Mouse (Mus musculus) urinary bladder, postnatal 10 days (tissue): ENCODE measurements at regions not wholly inside any gene's neighbourhood (a gene's known extent, or its start where the extent isn't known, plus 50 kb on each side); places are given as distances from the start of the nearest gene placed in this dataset.

ENCODE experiments used
- DNase-seq: peaks from one replicate; pipeline ENCODE4 v3.0.0; 2022; ENCODE audit warnings: low spot score

DNA sequence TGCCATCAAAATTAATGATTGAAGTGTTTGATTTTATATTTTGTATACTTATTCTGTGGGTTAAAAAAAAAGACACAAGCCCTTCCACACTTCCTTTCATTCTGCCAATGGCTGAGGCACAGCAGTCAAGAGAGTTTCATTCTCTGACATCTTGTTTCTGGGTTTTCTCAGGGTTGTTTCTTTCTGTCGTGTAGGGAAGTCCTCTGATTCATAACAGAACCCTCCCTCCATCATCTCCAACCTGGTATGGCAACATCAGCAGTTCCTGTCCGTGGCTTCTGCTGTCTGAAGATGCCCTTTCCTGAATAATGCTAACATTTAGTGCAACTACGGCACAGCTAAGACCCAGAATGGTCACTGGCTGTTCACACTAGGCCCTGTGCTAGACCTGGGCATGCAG lies 167.3 kb downstream of the Hs3st3b1 start:
- no peak for DNase-seq

DNA sequence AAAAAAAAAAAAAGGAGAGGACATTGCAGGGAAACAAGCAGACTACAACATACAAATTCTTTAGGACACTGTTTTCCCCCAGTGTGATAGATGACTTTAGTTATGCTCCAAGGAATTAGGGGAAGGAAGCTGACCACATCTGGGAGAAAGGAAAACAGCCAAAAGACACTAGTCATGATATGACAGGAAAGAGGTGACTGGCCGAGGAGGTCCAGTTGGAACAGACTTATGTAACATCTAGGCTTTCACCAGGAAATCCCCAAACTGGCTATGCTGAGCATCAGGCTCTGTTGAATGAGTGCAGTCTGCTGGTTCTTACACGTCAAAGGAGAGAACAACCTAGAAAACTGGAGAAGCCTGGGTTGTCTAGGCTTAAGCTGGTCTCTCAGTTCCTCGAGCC lies 163.8 kb downstream of the Hs3st3b1 start:
- no peak for DNase-seq

DNA sequence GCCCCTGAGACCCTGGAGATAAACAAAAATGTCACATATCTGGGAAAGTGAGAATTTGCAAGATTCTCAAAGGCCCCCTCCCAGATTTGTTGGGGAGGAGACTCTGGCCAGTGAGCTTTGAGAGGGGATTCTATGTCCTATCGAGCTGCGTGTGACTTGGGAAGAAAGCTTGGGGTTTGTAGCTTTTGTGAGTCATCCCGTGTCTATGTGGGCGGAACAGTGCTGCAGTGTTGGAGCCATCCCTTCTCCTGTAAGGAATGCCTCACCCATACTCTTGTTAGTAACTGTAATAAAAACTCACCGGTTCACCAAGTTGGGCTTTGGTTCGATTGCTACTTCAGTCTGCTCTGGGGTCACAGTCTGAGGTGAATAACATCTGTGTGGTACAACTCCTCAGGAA lies 160.5 kb downstream of the Hs3st3b1 start:
- DNase-seq, result no peak

DNA sequence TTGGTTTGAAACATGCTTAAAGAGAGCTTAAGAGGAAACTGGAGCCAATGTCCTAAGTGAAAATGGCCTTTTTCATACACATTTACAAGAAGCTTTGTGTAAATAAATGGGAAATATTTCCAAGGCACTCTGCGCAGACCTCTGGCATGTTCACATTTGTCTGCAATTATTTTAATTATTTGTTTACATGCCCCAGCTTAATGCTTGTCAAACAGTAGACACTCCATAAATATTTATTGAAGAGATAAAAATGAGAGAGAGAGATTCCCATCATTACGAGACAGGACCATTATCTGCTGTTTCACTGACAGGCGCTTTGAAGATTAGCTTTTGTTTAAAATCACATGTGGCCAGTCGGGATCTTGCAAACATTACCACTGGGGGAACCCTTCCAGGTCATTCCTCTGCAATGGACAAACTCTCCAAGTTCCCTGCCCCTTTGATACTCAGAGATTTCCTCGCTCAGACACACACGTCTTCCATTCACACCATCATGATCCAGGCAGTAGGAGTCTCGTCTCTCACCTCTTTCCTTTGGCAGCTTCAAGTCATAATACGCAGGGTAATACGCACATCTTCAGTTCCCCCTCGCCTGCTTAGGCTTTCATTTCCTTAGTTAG lies 154.3 kb downstream of the Hs3st3b1 start:
- no peak for DNase-seq

GRCm38 (mm10) chr11:63769738-63770137 lies 152.4 kb downstream of the Hs3st3b1 start:
- DNase-seq, result no peak

DNA sequence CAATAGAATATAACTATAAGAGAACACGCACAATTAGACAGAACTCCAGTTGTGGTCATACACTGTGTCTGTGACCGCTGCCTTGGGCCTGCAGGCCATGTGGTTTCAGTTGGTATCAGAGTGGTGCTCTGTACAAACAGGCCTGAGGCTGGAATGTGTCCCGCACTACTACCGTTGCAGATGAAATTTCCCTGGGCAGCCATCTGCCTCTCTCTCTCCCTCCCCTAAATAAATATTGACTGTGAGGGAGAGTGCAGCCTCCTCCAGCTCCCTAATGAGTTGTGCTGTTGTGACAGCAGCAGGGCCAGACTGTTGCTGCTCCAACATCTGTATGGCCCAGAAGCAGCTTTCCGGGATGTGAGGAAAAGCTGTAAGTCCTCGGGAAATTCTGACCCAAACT lies 146.7 kb downstream of the Hs3st3b1 start:
- DNase-seq, result no peak

DNA sequence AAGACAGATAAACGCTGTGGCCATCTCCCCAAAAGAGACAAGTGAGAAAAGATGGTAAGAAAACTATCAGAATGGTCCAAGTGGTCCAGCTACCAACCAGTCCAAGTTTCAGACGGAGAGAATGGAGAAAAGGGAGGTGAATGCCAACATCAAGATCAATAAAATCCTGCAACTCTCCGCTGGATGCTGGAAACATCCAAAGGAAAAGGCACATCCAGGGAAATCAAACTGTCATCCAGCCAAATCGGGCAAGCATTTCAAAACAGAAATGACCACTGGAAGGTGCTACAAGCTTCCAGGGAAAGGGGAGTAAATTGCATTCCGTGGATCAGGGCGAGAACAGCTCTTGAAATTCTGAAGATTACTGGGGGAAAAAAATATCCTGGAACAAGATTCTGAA lies 142.7 kb downstream of the Hs3st3b1 start:
- DNase-seq, result no peak

- no peak for DNase-seq
These were observed 139.8 kb downstream of the Hs3st3b1 start for GRCm38 (mm10) chr11:63781967-63782915.

GRCm38 (mm10) chr11:63785281-63785886 lies 136.7 kb downstream of the Hs3st3b1 start:
- no peak for DNase-seq

DNA sequence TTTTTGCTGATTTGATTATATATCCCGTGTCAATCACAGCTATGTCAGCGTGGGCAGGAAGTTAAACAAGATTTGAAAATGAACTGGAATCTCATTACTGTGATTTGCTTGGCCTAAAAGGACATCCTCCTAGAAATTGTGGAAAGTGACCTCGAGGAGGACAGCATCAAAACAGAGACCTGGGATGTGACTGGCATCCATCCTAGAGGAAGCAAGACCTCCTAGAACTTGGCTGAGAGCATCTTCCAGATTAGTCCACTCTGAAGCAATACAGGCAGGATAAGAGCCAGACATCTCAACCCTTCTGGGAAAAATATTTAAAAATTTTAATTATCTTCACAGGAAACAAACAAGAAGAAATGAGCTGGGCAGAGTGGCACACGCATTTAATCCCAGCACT lies 136.1 kb downstream of the Hs3st3b1 start:
- no peak for DNase-seq

GRCm38 (mm10) chr11:63789473-63790120 lies 132.5 kb downstream of the Hs3st3b1 start:
- DNase-seq, result no peak

DNA sequence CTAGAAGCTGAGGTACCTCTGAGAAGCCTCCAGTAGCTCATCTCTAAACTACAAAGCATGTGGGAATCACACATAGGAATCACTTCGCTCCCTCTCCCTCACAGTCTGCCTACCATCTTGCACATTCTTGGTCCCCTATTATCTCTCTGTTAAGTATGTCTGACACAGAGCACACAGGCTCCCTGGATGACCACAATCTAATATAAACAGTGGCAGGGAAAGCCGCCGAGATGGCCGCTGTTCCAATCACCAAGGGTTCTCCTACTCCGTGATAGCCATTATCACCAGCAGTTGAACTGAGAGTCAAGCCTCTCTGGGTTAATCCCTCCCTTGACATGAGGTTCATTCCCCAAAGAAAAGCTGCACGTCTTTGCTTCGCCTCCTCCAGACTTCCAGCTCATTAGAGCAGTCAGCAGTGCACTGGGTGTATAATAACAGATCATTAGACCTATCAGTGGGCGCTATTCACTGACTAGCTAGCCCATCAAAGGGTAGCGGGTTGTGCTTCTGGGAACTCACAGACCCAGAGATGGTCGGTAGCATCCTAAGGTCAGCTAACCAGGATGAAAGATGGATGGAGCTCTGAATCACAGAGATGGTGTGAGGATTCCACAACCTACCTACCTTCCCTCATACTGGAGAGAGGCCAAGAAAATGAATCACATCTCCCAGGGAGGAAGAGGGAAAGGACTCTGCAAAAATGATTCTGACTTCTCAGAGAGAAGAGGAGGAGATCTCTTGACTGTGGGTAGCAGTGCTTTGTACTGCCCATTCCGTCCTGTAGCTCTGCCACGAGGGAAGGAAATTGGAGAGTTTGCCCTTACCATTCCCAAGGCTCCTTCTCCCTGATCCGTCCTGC lies 130.9 kb downstream of the Hs3st3b1 start:
- no peak for DNase-seq

GRCm38 (mm10) chr11:63793732-63794503 lies 128.2 kb downstream of the Hs3st3b1 start:
- DNase-seq, result no peak

- no peak for DNase-seq
These were observed 109.9 kb downstream of the Hs3st3b1 start for GRCm38 (mm10) chr11:63812146-63812545.

GRCm38 (mm10) chr11:63822847-63823246 lies 99.2 kb downstream of the Hs3st3b1 start:
- DNase-seq, result no peak

DNA sequence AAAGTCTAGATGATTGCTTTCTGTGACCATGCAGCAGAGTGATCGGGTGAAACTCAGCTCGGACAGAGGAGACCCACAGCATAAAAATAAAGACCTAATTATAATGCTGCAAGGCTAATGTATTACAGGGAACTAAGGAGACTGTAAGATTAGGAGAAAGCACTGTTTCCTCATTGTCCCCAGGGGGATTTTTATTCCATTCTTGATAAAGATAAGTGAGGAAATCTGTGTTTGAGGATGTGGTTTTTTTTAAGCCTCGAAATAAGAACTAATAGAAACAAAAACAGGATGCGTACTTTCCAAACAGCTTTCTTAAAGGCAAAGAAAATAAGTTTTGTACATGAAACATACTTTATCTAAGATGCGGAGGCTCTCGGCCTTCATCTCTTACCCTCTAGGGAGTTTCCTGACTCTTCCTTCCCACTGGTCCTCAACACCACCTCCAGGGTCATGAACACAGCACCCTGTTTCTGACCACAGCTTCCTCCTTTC lies 94.8 kb downstream of the Hs3st3b1 start:
- DNase-seq, result no peak

GRCm38 (mm10) chr11:63833480-63833879 lies 88.6 kb downstream of the Hs3st3b1 start:
- DNase-seq, result no peak

- no peak for DNase-seq
These were observed 88.0 kb downstream of the Hs3st3b1 start for GRCm38 (mm10) chr11:63834140-63834539.

- DNase-seq, result no peak
These were observed 87.5 kb downstream of the Hs3st3b1 start for GRCm38 (mm10) chr11:63834631-63835030.
